Mouse (Mus musculus): ENCODE measurements around the gene Speer4d. TPM values are rescaled to one million over a fixed set of nuclear protein-coding genes. Genes with fewer than 3 reads are reported as not detected.

The Speer4d gene
- not detected in 2 replicates for polyA plus RNA-seq (2015; fragmentation: Nextera tagmentation; extraction: Ambion mirVana)

DNA sequence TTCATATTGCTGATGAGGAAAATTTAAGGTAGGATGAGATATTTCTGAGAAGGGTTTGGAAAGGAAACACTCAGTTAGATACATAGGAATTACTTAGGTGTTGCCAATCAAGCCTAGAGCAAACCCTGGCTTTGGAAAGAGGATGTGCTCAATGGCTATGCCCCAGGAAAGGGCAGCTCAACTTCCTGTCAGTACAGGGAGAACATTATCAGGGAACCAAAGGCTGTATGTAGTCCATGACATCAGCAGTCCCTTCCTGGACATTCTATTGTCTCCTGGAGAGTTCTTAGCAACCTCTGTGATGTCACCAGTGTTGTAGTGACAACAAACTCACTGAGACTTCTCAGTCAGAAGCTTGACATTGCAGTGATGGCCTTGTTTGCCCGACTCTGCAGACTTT, at the start of gene Speer4d:
Gene Speer4d, plus strand, starts transcription at position 301 of the 400 bp plus-strand sequence.

DNA sequence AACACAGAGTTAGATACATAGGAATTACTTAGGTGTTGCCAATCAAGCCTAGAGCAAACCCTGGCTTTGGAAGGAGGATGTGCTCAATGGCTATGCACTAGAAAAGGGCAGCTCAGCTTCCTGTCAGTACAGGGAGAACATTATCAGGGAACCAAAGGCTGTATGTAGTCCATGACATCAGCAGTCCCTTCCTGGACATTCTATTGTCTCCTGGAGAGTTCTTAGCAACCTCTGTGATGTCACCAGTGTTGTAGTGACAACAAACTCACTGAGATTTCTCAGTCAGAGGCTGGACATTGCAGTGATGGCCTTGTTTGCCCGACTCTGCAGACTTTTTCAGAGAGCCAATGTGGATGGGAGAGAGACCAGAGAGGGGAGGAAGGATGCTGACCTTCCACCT, 41.8 kb upstream of the Speer4d start, which contains the start of gene Gm21083:
Gene Gm21083, plus strand, starts transcription at position 301 of the 400 bp plus-strand sequence.

DNA sequence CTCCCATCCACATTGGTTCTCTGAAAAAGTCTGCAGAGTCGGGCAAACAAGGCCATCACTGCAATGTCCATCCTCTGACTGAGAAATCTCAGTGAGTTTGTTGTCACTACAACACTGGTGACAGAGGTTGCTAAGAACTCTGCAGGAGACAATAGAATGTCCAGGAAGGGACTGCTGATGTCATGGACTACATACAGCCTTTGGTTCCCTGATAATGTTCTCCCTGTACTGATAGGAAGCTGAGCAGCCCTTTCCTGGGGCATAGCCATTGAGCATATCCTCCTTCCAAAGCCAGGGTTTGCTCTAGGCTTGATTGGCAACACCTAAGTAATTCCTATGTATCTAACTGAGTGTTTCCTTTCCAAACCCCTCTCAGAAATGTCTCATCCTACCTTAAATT, 38.1 kb downstream of the Speer4d start, which contains the start of gene 4930572O03Rik:
Gene 4930572O03Rik, minus strand, starts transcription at position 101 of the 400 bp plus-strand sequence.

Other genes with a start within 250 kb of the Speer4d start
- gene Gm21149, start 142.5 kb upstream of the Speer4d start, polyA plus RNA-seq (2015; fragmentation: Nextera tagmentation; extraction: Ambion mirVana), result not detected in 2 replicates
- not detected in 2 replicates for gene Gm21190, start 89.8 kb upstream of the Speer4d start, polyA plus RNA-seq (2015; fragmentation: Nextera tagmentation; extraction: Ambion mirVana)
- not detected in 2 replicates for gene Gm21083, start 41.7 kb upstream of the Speer4d start, polyA plus RNA-seq (2015; fragmentation: Nextera tagmentation; extraction: Ambion mirVana)
- not detected in 2 replicates for gene 4930572O03Rik, start 38.0 kb downstream of the Speer4d start, polyA plus RNA-seq (2015; fragmentation: Nextera tagmentation; extraction: Ambion mirVana)
- gene Speer4c, start 95.2 kb downstream of the Speer4d start, polyA plus RNA-seq (2015; fragmentation: Nextera tagmentation; extraction: Ambion mirVana), result not detected in 2 replicates

Measured in neural tube, postnatal 0 days (tissue).